Mouse (Mus musculus): ENCODE measurements around the gene Prpf38b. TPM values are rescaled to one million over a fixed set of nuclear protein-coding genes. Genes with fewer than 3 reads are reported as not detected.

Prpf38b gene
- total and polyA plus RNA-seq, 3 experiments = 117 to 226 (median 216) TPM

DNA sequence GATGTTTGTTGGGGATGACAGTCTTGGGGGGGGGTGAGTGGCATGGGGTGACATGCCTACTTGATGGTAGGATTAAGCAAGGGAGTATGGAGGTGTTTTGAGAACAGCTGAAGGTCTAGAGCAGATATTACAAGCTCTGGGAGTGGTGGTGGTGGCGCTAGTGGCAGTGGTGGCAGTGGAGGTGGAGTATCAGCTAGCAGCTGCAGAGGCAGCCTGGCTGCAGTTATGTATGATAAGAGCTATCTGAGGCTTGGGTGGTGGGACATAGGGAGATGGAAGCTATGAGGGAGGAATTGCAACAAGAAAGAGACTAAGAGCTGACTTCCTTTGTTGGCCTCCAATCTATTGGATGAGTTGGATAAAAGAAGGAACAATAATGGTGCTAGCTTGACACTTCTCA lies 10.3 kb upstream of the Prpf38b start:
- TF ChIP-seq GATA2 (IDR thresholded peaks at IDR 0.05; ENCODE audit: borderline replicate concordance, low read depth, low read length) = no peak
- TF ChIP-seq TAL1 (conservative IDR thresholded peaks at IDR 0.05; ENCODE audit: low read depth, low read length) = no peak
- no peak for TF ChIP-seq GATA1 (IDR thresholded peaks at IDR 0.05; ENCODE audit: borderline replicate concordance, low read length)
- no peak for TF ChIP-seq POLR2AphosphoS5 (IDR thresholded peaks at IDR 0.05; ENCODE audit: insufficient replicate concordance, low read depth, low read length)
- no peak for TF ChIP-seq CTCF (IDR thresholded peaks at IDR 0.05; ENCODE audit: low read depth, low read length)
- ATAC-seq (ENCODE audit: extremely low read depth, insufficient number of reproducible peaks, low FRiP score, poor library complexity, severe bottlenecking) (no peak), DNase-seq (ENCODE audit: low spot score) (no peak)
- no peaks in the 10 kb centered on the region for H3K36me3 ChIP-seq (replicated peaks)
- no peaks in the 10 kb centered on the region for H3K9me3 ChIP-seq (replicated peaks)
- peaks cover 6% of the 10 kb centered on the region; the same call in 1 of the 2 replicates for H3K27me3 ChIP-seq (ENCODE audit: insufficient read depth, low read length)
- H3K4me1 ChIP-seq (ENCODE audit: insufficient read depth, low read depth, low read length) = peaks cover under 1% of the 10 kb centered on the region; the same call in 1 of the 2 replicates
- no peak overlapping the region for H3K4me3 ChIP-seq (ENCODE audit: low read depth, low read length)

DNA sequence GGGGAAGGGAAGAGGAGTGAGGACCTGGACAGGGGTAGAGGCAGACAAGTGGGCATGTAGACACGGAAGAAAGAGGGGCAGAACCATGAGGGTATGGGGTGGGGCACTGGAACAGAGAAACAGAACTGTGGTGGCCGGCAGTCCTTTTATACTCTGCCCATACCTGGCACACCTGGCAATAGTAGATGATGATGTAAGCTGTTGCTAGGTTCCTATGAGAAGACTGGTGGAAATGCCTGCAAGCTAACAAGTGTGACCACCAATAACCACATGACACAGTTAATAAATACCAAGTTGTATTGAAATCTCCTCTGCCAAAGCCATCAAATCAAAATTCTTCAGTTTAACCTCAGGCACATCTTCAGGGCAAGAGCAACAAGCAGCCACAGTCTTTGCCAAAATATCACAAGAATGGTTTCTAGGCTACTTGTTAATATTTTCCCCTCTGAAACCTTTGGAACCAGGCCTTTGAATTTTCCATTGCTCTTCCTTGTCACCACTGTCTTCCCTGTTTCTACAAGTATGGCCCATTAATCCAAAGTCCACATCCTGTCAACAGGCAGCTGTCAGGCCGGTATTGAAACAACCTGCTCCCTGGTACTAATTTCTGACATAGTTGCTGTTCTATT lies 9.0 kb upstream of the Prpf38b start:
- H3K4me3 ChIP-seq (ENCODE audit: low read depth, low read length) = no peak overlapping the region
- no peaks in the 10 kb centered on the region for H3K36me3 ChIP-seq (replicated peaks)
- no peaks in the 10 kb centered on the region for H3K9me3 ChIP-seq (replicated peaks)
- no peak for DNase-seq (ENCODE audit: low spot score)
- H3K4me1 ChIP-seq (ENCODE audit: insufficient read depth, low read depth, low read length) = peaks cover 4% of the 10 kb centered on the region; the same call in 1 of the 2 replicates
- TF ChIP-seq CTCF (IDR thresholded peaks at IDR 0.05; ENCODE audit: low read depth, low read length) = no peak
- TF ChIP-seq TAL1 (conservative IDR thresholded peaks at IDR 0.05; ENCODE audit: low read depth, low read length) = no peak
- TF ChIP-seq POLR2AphosphoS5 (IDR thresholded peaks at IDR 0.05; ENCODE audit: insufficient replicate concordance, low read depth, low read length) = no peak
- no peak for TF ChIP-seq GATA2 (IDR thresholded peaks at IDR 0.05; ENCODE audit: borderline replicate concordance, low read depth, low read length)
- TF ChIP-seq GATA1 (IDR thresholded peaks at IDR 0.05; ENCODE audit: borderline replicate concordance, low read length) = no peak
- no peak for ATAC-seq (ENCODE audit: extremely low read depth, insufficient number of reproducible peaks, low FRiP score, poor library complexity, severe bottlenecking)
- peaks cover 6% of the 10 kb centered on the region; the same call in 1 of the 2 replicates for H3K27me3 ChIP-seq (ENCODE audit: insufficient read depth, low read length)

- Histone ChIP-seq H3K27me3 (ENCODE audit: insufficient read depth, low read length) (peaks cover 6% of the 10 kb centered on the region; the same call in 1 of the 2 replicates), H3K4me3 (ENCODE audit: low read depth, low read length) (no peak overlapping the region), H3K4me1 (ENCODE audit: insufficient read depth, low read depth, low read length) (peaks cover 4% of the 10 kb centered on the region; the same call in 1 of the 2 replicates), H3K9me3 (replicated peaks) (no peaks in the 10 kb centered on the region), H3K36me3 (replicated peaks) (no peaks in the 10 kb centered on the region)
- ATAC-seq (ENCODE audit: extremely low read depth, insufficient number of reproducible peaks, low FRiP score, poor library complexity, severe bottlenecking) = no peak
- no peak for DNase-seq (ENCODE audit: low spot score)
- TF ChIP-seq POLR2AphosphoS5 (IDR thresholded peaks at IDR 0.05; ENCODE audit: insufficient replicate concordance, low read depth, low read length) = no peak
- no peak for TF ChIP-seq TAL1 (conservative IDR thresholded peaks at IDR 0.05; ENCODE audit: low read depth, low read length)
- no peak for TF ChIP-seq CTCF (IDR thresholded peaks at IDR 0.05; ENCODE audit: low read depth, low read length)
- no peak for TF ChIP-seq GATA1 (IDR thresholded peaks at IDR 0.05; ENCODE audit: borderline replicate concordance, low read length)
- TF ChIP-seq GATA2 (IDR thresholded peaks at IDR 0.05; ENCODE audit: borderline replicate concordance, low read depth, low read length) = no peak
These were observed 7.3 kb upstream of the Prpf38b start for GRCm38 (mm10) chr3:108918852-108919251.

DNA sequence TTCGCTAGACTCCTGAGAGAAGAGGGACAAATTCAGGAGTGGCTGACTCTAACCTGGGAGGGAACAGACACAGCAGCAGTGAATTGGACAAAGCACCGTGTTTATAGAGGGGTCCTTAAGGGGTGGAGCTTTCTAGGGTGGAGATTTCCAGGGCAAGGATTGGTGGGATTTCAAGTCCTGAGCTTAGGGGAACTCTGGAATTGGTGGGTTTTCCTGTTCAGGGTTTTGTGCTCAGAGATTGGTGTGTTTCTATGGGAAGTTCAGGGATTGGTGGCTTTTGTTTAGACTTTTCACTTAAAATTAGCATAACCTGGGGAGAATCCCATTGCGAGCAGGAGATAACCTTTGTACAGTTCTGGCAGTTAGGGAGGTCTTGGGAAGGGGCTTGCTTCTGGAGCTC lies 6.5 kb upstream of the Prpf38b start:
- TF ChIP-seq GATA1 (IDR thresholded peaks at IDR 0.05; ENCODE audit: borderline replicate concordance, low read length) (no peak), TAL1 (conservative IDR thresholded peaks at IDR 0.05; ENCODE audit: low read depth, low read length) (no peak), GATA2 (IDR thresholded peaks at IDR 0.05; ENCODE audit: borderline replicate concordance, low read depth, low read length) (no peak), CTCF (IDR thresholded peaks at IDR 0.05; ENCODE audit: low read depth, low read length) (no peak)
- Histone ChIP-seq H3K4me1 (ENCODE audit: insufficient read depth, low read depth, low read length) (peaks cover 4% of the 10 kb centered on the region; the same call in 1 of the 2 replicates), H3K36me3 (replicated peaks) (no peaks in the 10 kb centered on the region), H3K9me3 (replicated peaks) (no peaks in the 10 kb centered on the region), H3K27me3 (ENCODE audit: insufficient read depth, low read length) (peaks cover 6% of the 10 kb centered on the region; the same call in 1 of the 2 replicates), H3K4me3 (ENCODE audit: low read depth, low read length) (no peak overlapping the region)
- no peak for ATAC-seq (ENCODE audit: extremely low read depth, insufficient number of reproducible peaks, low FRiP score, poor library complexity, severe bottlenecking)
- DNase-seq (ENCODE audit: low spot score) = no peak

GRCm38 (mm10) chr3:108916857-108917256 lies 5.3 kb upstream of the Prpf38b start:
- Histone ChIP-seq H3K36me3 (replicated peaks) (no peaks in the 10 kb centered on the region), H3K27me3 (ENCODE audit: insufficient read depth, low read length) (peaks cover 6% of the 10 kb centered on the region; the same call in 1 of the 2 replicates), H3K4me3 (ENCODE audit: low read depth, low read length) (no peak overlapping the region), H3K9me3 (replicated peaks) (no peaks in the 10 kb centered on the region), H3K4me1 (ENCODE audit: insufficient read depth, low read depth, low read length) (peaks cover 12% of the 10 kb centered on the region)
- DNase-seq (ENCODE audit: low spot score) (no peak), ATAC-seq (ENCODE audit: extremely low read depth, insufficient number of reproducible peaks, low FRiP score, poor library complexity, severe bottlenecking) (no peak)
- TF ChIP-seq GATA2 (IDR thresholded peaks at IDR 0.05; ENCODE audit: borderline replicate concordance, low read depth, low read length) (no peak), CTCF (IDR thresholded peaks at IDR 0.05; ENCODE audit: low read depth, low read length) (no peak), GATA1 (IDR thresholded peaks at IDR 0.05; ENCODE audit: borderline replicate concordance, low read length) (no peak), POLR2AphosphoS5 (IDR thresholded peaks at IDR 0.05; ENCODE audit: insufficient replicate concordance, low read depth, low read length) (no peak), TAL1 (conservative IDR thresholded peaks at IDR 0.05; ENCODE audit: low read depth, low read length) (no peak)

DNA sequence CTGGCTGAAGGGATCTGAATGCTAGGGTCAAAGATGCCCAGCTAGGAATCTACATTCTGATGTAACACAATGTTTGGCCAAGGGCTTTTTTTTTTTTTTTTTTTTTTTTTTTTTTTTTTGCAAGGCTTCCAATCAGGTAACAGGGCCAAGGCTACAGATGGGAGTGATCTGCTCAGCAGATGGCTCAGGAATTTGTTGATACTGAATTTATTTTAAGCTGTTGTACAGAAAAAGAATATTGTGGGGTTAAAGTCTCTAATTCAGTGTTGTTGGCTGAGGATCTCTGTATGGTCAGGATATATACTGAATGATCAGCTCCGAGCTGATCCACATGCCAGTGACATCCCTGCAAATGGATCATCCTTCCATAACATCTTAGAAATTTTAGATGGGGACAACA lies 4.5 kb upstream of the Prpf38b start:
- no peak for TF ChIP-seq CTCF (IDR thresholded peaks at IDR 0.05; ENCODE audit: low read depth, low read length)
- no peak for TF ChIP-seq TAL1 (conservative IDR thresholded peaks at IDR 0.05; ENCODE audit: low read depth, low read length)
- TF ChIP-seq GATA1 (IDR thresholded peaks at IDR 0.05; ENCODE audit: borderline replicate concordance, low read length) = no peak
- DNase-seq (ENCODE audit: low spot score) (no peak), ATAC-seq (ENCODE audit: extremely low read depth, insufficient number of reproducible peaks, low FRiP score, poor library complexity, severe bottlenecking) (no peak)
- no peaks in the 10 kb centered on the region for H3K9me3 ChIP-seq (replicated peaks)
- H3K4me1 ChIP-seq (ENCODE audit: insufficient read depth, low read depth, low read length) = peaks cover 12% of the 10 kb centered on the region
- H3K27me3 ChIP-seq (ENCODE audit: insufficient read depth, low read length) = peaks cover 6% of the 10 kb centered on the region; the same call in 1 of the 2 replicates
- H3K36me3 ChIP-seq (replicated peaks) = no peaks in the 10 kb centered on the region
- no peak overlapping the region for H3K4me3 ChIP-seq (ENCODE audit: low read depth, low read length)

All from G1E (cell line).